In the genomic region with DNA sequence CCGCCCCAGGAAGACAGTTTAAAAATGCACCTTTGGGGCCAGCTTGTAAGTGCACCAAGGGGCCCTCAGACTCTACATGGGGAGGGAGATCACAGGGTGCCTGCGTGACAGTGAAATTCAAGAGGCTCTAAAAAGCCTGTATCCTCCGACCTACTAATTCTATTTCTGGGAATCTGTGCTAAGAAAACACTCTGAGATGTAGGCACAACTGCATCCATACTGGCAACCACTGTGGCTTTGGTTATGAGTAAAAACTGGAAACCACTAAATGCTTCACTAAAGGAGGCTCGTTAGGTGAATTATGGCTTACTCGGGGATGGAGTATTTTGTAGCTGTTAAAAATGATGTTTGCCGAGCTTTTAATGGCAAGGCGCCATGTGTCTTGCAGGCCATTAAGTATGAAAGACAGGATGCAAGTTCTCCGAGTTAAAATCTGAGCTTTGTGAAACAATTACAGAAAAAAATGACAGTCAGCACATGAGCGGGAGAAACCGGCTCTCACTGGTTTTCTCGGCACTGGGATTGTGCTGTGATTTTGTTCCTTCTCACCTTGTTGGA, we compare ENCODE assay signal across 18 mouse cellular contexts.
DNase-seq lines count a peak whose midpoint lies in the region; ATAC-seq and TF ChIP-seq lines count a peak whose summit lies in the region.
"Had no signal": no experiment of that assay in that cellular context is flagged by ENCODE, and none has a peak within 500 bp of the region (broad histone marks: within the 10 kb centered on the region; RNA-seq: fewer than 3 reads in every experiment).

No protein-coding gene starts in this region.

- H3K4me1 ChIP-seq in hindbrain, embryonic 15.5 days (replicated peaks) = peaks cover 34% of the 10 kb centered on the region
- H3K4me1 ChIP-seq in hindbrain, embryonic 16.5 days (ENCODE audit: control insufficient read depth, insufficient read depth, low read depth, low read length) = peaks cover 13% of the 10 kb centered on the region
- H3K4me1 ChIP-seq in lung, embryonic 16.5 days (replicated peaks; ENCODE audit: control insufficient read depth, insufficient read depth, low read length) = peaks cover 6% of the 10 kb centered on the region; the same call in 1 of the 2 replicates
- H3K4me1 ChIP-seq in CH12.LX (ENCODE audit: control insufficient read depth in 1 of 2, insufficient read depth in 2 of 2) = peaks cover 5 to 53% of the 10 kb centered on the region in 2 experiments; a peak in 3 of 4 replicates

- TF ChIP-seq POLR2A in CH12.LX (IDR thresholded peaks at IDR 0.05; ENCODE audit: low read depth, low read length) = no peak

- no peak for DNase-seq in lung, postnatal 25 days (ENCODE audit: low spot score)
- peak; percentile 9 for DNase-seq in A20 (ENCODE audit: low read depth, low spot score)
- DNase-seq in CH12.LX (ENCODE audit: extremely low read depth) = peak; percentile 39
- no peak for DNase-seq in adrenal gland, postnatal 36 days
- DNase-seq: cerebellum, postnatal 14 days; gastrocnemius, postnatal 10 days; heart, adult 2 months; layer of hippocampus, adult 9-11 months; liver, postnatal 0 days; thymus, postnatal 36 days had no signal

- dilution Hi-C loops in CH12.LX (cut with MboI; ENCODE audit: extremely low pct_ligation_motif_present, extremely low pct_unique_long_range_greater_than_20kb, low sequenced_read_pairs) = no loop called here

- in situ Hi-C loops in CH12.LX (cut with MboI; ENCODE audit: low pct_ligation_motif_present, low pct_unique_long_range_greater_than_20kb, low sequenced_read_pairs) = no loop called here

- H3K27me3 ChIP-seq in hindbrain, embryonic 15.5 days = no peaks in the 10 kb centered on the region; the same call in 1 of the 2 replicates
- H3K27me3 ChIP-seq in hindbrain, embryonic 16.5 days (replicated peaks; ENCODE audit: control insufficient read depth, insufficient read depth, low read length) = no peaks in the 10 kb centered on the region
- H3K27me3 ChIP-seq in lung, embryonic 16.5 days (ENCODE audit: control insufficient read depth, insufficient read depth, low read depth, low read length) = no peaks in the 10 kb centered on the region
- H3K27me3 ChIP-seq in CH12.LX (replicated peaks) = peaks cover 9% of the 10 kb centered on the region
- H3K27me3 ChIP-seq: hindbrain, embryonic 13.5 days; limb, embryonic 15.5 days had no signal

- no peak overlapping the region for H3K4me2 ChIP-seq in hindbrain, embryonic 15.5 days
- no peak overlapping the region for H3K4me2 ChIP-seq in hindbrain, embryonic 16.5 days (ENCODE audit: low read length)
- H3K4me2 ChIP-seq in lung, embryonic 16.5 days (ENCODE audit: low read depth, low read length) = no peak overlapping the region
- H3K4me2 ChIP-seq in CH12.LX (ENCODE audit: insufficient read depth, low read depth, poor library complexity, severe bottlenecking) = no peak overlapping the region
- H3K4me2 ChIP-seq: hindbrain, embryonic 13.5 days; limb, embryonic 15.5 days had no signal

- no peak for TF ChIP-seq CTCF in CH12.LX (conservative IDR thresholded peaks at IDR 0.05 in 1 of 2, IDR thresholded peaks at IDR 0.05 in 1 of 2; ENCODE audit: low read depth in 2 of 2, low read length in 2 of 2)

- H3K9ac ChIP-seq in hindbrain, embryonic 15.5 days = no peak overlapping the region
- no peak overlapping the region for H3K9ac ChIP-seq in hindbrain, embryonic 16.5 days (ENCODE audit: low read depth, low read length)
- no peak overlapping the region for H3K9ac ChIP-seq in lung, embryonic 16.5 days (ENCODE audit: low read length)
- H3K9ac ChIP-seq in CH12.LX (ENCODE audit: insufficient read depth, low read depth) = no peak overlapping the region
- H3K9ac ChIP-seq: hindbrain, embryonic 13.5 days; limb, embryonic 15.5 days; liver, postnatal 0 days had no signal

- no peaks in the 10 kb centered on the region for H3K9me3 ChIP-seq in hindbrain, embryonic 15.5 days
- no peaks in the 10 kb centered on the region for H3K9me3 ChIP-seq in hindbrain, embryonic 16.5 days (ENCODE audit: control insufficient read depth, low read length)
- H3K9me3 ChIP-seq in lung, embryonic 16.5 days (ENCODE audit: control insufficient read depth, low read length) = no peaks in the 10 kb centered on the region
- H3K9me3 ChIP-seq in CH12.LX (replicated peaks; ENCODE audit: low read length) = no peaks in the 10 kb centered on the region
- H3K9me3 ChIP-seq: hindbrain, embryonic 13.5 days; limb, embryonic 15.5 days had no signal

- H3K79me2 ChIP-seq in CH12.LX (replicated peaks; ENCODE audit: control insufficient read depth, extremely low read depth, insufficient read depth, poor library complexity, severe bottlenecking) = no peaks in the 10 kb centered on the region

- TF ChIP-seq RAD21 in CH12.LX (IDR thresholded peaks at IDR 0.05; ENCODE audit: low read depth, low read length) = no peak

- peak overlapping the region; percentile 45; the same call in 1 of the 2 replicates for H3K27ac ChIP-seq in hindbrain, embryonic 15.5 days (replicated peaks)
- H3K27ac ChIP-seq in hindbrain, embryonic 16.5 days (ENCODE audit: low read depth, low read length) = no peak overlapping the region
- H3K27ac ChIP-seq in lung, embryonic 16.5 days (ENCODE audit: low read length) = peak overlapping the region; percentile 2; the same call in 1 of the 2 replicates
- H3K27ac ChIP-seq in CH12.LX (ENCODE audit: insufficient read depth, low read depth) = no peak overlapping the region
- H3K27ac ChIP-seq: heart, adult 2 months; hindbrain, embryonic 13.5 days; limb, embryonic 15.5 days; stomach, postnatal 0 days had no signal

- no peak for ATAC-seq in hindbrain, embryonic 15.5 days (ENCODE audit: low FRiP score, low read depth)
- no peak; the same call in 1 of the 2 replicates for ATAC-seq in hindbrain, embryonic 16.5 days
- ATAC-seq in lung, embryonic 16.5 days (ENCODE audit: low read depth) = no peak
- ATAC-seq: activated CD4-positive, CD25-positive, alpha-beta regulatory T cell, adult 4 months; intestine, postnatal 0 days; liver, postnatal 0 days had no signal

- no peak overlapping the region for H3K4me3 ChIP-seq in hindbrain, embryonic 15.5 days
- H3K4me3 ChIP-seq in hindbrain, embryonic 16.5 days (ENCODE audit: low read length) = no peak overlapping the region
- H3K4me3 ChIP-seq in lung, embryonic 16.5 days (ENCODE audit: low read length) = no peak overlapping the region
- no peak overlapping the region for H3K4me3 ChIP-seq in CH12.LX (replicated peaks in 1 of 3; ENCODE audit: low read depth in 2 of 3, low read length in 2 of 3, poor library complexity in 1 of 3)
- H3K4me3 ChIP-seq: heart, adult 2 months; hindbrain, embryonic 13.5 days; limb, embryonic 15.5 days had no signal

- 48% methylated on average over 11 of the region's 11 CpGs for WGBS in hindbrain, embryonic 15.5 days
- 59% methylated on average over 11 of the region's 11 CpGs for WGBS in hindbrain, embryonic 16.5 days
- 54% methylated on average over 11 of the region's 11 CpGs for WGBS in lung, embryonic 16.5 days

- TF ChIP-seq EP300 in CH12.LX (IDR thresholded peaks at IDR 0.05; ENCODE audit: low read length) = peak; percentile 52

- no peaks in the 10 kb centered on the region for H3K36me3 ChIP-seq in hindbrain, embryonic 15.5 days
- H3K36me3 ChIP-seq in hindbrain, embryonic 16.5 days (ENCODE audit: control insufficient read depth, insufficient read depth, low read length) = no peaks in the 10 kb centered on the region
- no peaks in the 10 kb centered on the region for H3K36me3 ChIP-seq in lung, embryonic 16.5 days (ENCODE audit: control insufficient read depth, insufficient read depth, low read length)
- no peaks in the 10 kb centered on the region for H3K36me3 ChIP-seq in CH12.LX (replicated peaks in 1 of 2; ENCODE audit: control insufficient read depth in 1 of 2, insufficient read depth in 1 of 2, low read length in 1 of 2)
- H3K36me3 ChIP-seq: hindbrain, embryonic 13.5 days; limb, embryonic 15.5 days had no signal

TF ChIP-seq in CH12.LX, 34 proteins besides CTCF, POLR2A, EP300 and RAD21:
- TF ChIP-seq TBP (conservative IDR thresholded peaks at IDR 0.05; ENCODE audit: low read depth, low read length) (no peak), KAT2A (IDR thresholded peaks at IDR 0.05; ENCODE audit: insufficient replicate concordance, low read length) (no peak), ZMIZ1 (IDR thresholded peaks at IDR 0.05; ENCODE audit: low read depth, low read length) (no peak), SIN3A (IDR thresholded peaks at IDR 0.05; ENCODE audit: low read length) (no peak), CHD1 (IDR thresholded peaks at IDR 0.05; ENCODE audit: low read depth, low read length) (no peak), GABPA (IDR thresholded peaks at IDR 0.05; ENCODE audit: insufficient replicate concordance, low read depth, low read length) (no peak), BHLHE40 (IDR thresholded peaks at IDR 0.05; ENCODE audit: low read depth, low read length) (peak; percentile 41; the same call in 1 of the 2 replicates), E2F4 (IDR thresholded peaks at IDR 0.05; ENCODE audit: insufficient replicate concordance, low read depth, low read length) (no peak), RCOR1 (conservative IDR thresholded peaks at IDR 0.05; ENCODE audit: low read depth, low read length) (no peak), JUND (conservative IDR thresholded peaks at IDR 0.05; ENCODE audit: low read depth, low read length) (peak; percentile 63; the same call in 1 of the 2 replicates), MAFK (IDR thresholded peaks at IDR 0.05; ENCODE audit: insufficient replicate concordance, low read length) (0 out of 2 replicates have a peak, but pooled peaks have one; percentile 15), JUN (IDR thresholded peaks at IDR 0.05; ENCODE audit: insufficient read depth, low read depth, low read length) (no peak)
TF ChIP-seq in CH12.LX: peak in this region for 3.

Comparison
In these comparisons a context has a peak if more than half of its experiments do, and no peak if none do; other contexts are left out.
1. H3K27ac ChIP-seq: peak in hindbrain, embryonic 15.5 days (single experiment) and lung, embryonic 16.5 days (single experiment); none in hindbrain, embryonic 16.5 days (single experiment) and CH12.LX (single experiment).
2. DNase-seq: peak in A20 (single experiment) and CH12.LX (single experiment); none in lung, postnatal 25 days (single experiment) and adrenal gland, postnatal 36 days (0 of 2).